Mouse (Mus musculus) spleen, postnatal 4 days (tissue): ENCODE measurements at regions not wholly inside any gene's neighbourhood (a gene's known extent, or its start where the extent isn't known, plus 50 kb on each side); places are given as distances from the start of the nearest gene placed in this dataset.
A peak's percentile ranks its signal among the peaks of the same experiment; 100 is the strongest.
"Not testable (repeated sequence)": the region's sequence is repeated elsewhere in the genome, so short reads cannot be mapped to it uniquely, and the experiment has no call there.

ENCODE experiments used
- DNase-seq, 2 experiments: peaks; one replicate each; pipeline ENCODE4 v3.0.0; 2022; ENCODE audit warnings: low spot score in 2 of 2

- DNase-seq: no peak
Measured at GRCm38 (mm10) chrX:94785983-94786382, 61.6 kb downstream of the Zxdb start.

- no peak for DNase-seq
Measured at GRCm38 (mm10) chrX:94788331-94788920, 64.1 kb downstream of the Zxdb start.

- DNase-seq: not testable (repeated sequence)
Measured at GRCm38 (mm10) chrX:94796845-94797244, 72.5 kb downstream of the Zxdb start.

GRCm38 (mm10) chrX:94797348-94798182 lies 73.2 kb downstream of the Zxdb start:
- DNase-seq: not testable (repeated sequence)

GRCm38 (mm10) chrX:94798183-94798619 lies 73.8 kb downstream of the Zxdb start:
- DNase-seq: not testable (repeated sequence)

GRCm38 (mm10) chrX:94812760-94813159 lies 88.4 kb downstream of the Zxdb start:
- not testable (repeated sequence) for DNase-seq

GRCm38 (mm10) chrX:94827524-94827923 lies 103.2 kb downstream of the Zxdb start:
- not testable (repeated sequence) for DNase-seq

GRCm38 (mm10) chrX:94844110-94844779 lies 119.9 kb downstream of the Zxdb start:
- DNase-seq: not testable (repeated sequence)

GRCm38 (mm10) chrX:94849549-94849948 lies 125.2 kb downstream of the Zxdb start:
- not testable (repeated sequence) for DNase-seq

- no peak for DNase-seq
Measured at GRCm38 (mm10) chrX:94857501-94857900, 133.1 kb downstream of the Zxdb start.

GRCm38 (mm10) chrX:94857954-94858353 lies 133.6 kb downstream of the Zxdb start:
- no peak for DNase-seq

GRCm38 (mm10) chrX:94863123-94863522 lies 138.8 kb downstream of the Zxdb start:
- DNase-seq: peak; percentile 61 to 62

GRCm38 (mm10) chrX:94865531-94866502 lies 141.4 kb downstream of the Zxdb start:
- DNase-seq: peak; percentile 93 to 97

- DNase-seq: peak; percentile 17 to 64
Measured at GRCm38 (mm10) chrX:94883547-94883946, 142.9 kb downstream of the Spin4 start.
